Mouse (Mus musculus): ENCODE results near the gene Prkcb.

Gene Prkcb

DNA sequence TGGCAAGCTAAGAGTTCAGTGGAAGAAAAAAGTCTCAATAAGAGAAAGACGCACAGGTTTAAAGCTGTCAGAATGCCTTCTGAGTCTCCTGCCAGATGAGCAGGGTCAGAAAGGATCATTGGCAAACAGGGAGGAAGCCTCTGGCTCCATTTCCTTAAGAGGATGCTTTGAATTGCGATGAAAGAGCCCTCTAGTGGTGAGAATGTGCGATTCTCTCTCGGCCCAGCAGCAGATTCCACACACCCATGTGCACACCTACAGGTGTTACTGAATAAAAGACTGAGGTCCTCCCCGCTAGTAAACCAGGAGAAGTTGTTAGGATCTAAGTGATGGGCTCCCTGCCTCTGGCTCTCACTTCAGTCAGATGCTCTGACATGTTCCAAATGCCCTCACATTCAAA lies 379.4 kb downstream of the Prkcb start:
- DNase-seq (ENCODE audit: low read depth, low spot score) = peak; percentile 57

GRCm38 (mm10) chr7:122670442-122670872 lies 381.9 kb downstream of the Prkcb start, which contains the start of gene Cacng3:
Cacng3 (plus strand) TSS chr7:122670492.
- no peak for DNase-seq (ENCODE audit: low read depth, low spot score)

GRCm38 (mm10) chr7:122670873-122671641 lies 382.5 kb downstream of the Prkcb start:
- DNase-seq (ENCODE audit: low read depth, low spot score) = peak; percentile 66

DNA sequence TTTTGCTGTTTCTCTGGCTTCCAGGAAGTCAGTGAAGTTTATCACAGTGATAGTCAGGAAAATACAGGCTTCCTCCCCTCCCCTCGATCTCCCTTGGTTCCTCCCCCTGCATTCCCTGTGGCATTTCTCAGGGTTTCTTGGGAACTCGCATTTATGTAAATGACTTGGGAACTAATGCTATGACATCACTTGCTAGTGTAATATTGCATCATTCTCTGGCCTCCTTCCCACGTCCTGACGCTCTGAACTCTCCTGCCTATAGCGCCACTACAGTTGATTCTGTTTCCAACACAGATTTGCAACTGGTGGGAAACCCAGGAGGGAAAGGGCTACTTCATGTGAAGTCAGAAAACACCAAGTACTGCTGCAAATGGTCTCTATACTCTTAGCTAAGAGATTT lies 384.4 kb downstream of the Prkcb start:
- DNase-seq (ENCODE audit: low read depth, low spot score) = no peak

- DNase-seq (ENCODE audit: low read depth, low spot score) = no peak
Measured at GRCm38 (mm10) chr7:122675207-122675606, 386.7 kb downstream of the Prkcb start.
